Mouse (Mus musculus): ENCODE measurements around the gene Pltp.

- TF ChIP-seq ZMIZ1 (IDR thresholded peaks at IDR 0.05; ENCODE audit: low read depth, low read length) (no peak), CTCF (conservative IDR thresholded peaks at IDR 0.05 in 1 of 2, IDR thresholded peaks at IDR 0.05 in 1 of 2; ENCODE audit: low read depth in 2 of 2, low read length in 2 of 2) (no peak), POLR2A (IDR thresholded peaks at IDR 0.05; ENCODE audit: low read depth, low read length) (no peak), MXI1 (IDR thresholded peaks at IDR 0.05; ENCODE audit: low read depth, low read length) (no peak), HCFC1 (IDR thresholded peaks at IDR 0.05; ENCODE audit: low read depth, low read length) (no peak), TCF12 (IDR thresholded peaks at IDR 0.05; ENCODE audit: low read depth, low read length) (no peak), E2F4 (IDR thresholded peaks at IDR 0.05; ENCODE audit: insufficient replicate concordance, low read depth, low read length) (no peak), GABPA (IDR thresholded peaks at IDR 0.05; ENCODE audit: insufficient replicate concordance, low read depth, low read length) (no peak), ZC3H11A (IDR thresholded peaks at IDR 0.05; ENCODE audit: low read depth, low read length) (no peak), EP300 (IDR thresholded peaks at IDR 0.05; ENCODE audit: low read length) (no peak), UBTF (IDR thresholded peaks at IDR 0.05; ENCODE audit: low read depth, low read length) (no peak), MAX (IDR thresholded peaks at IDR 0.05; ENCODE audit: low read length) (no peak), MAFK (IDR thresholded peaks at IDR 0.05; ENCODE audit: insufficient replicate concordance, low read length) (no peak), ZNF384 (IDR thresholded peaks at IDR 0.05; ENCODE audit: low read depth, low read length) (no peak)
Measured at GRCm38 (mm10) chr2:164873621-164874020, 16.1 kb upstream of the Pltp start.
